Comparison of ENCODE assay signal across 9 mouse cellular contexts in genomic region chr14:101587366-101588040, GRCm38 (mm10). TPM values are rescaled to one million over a fixed set of nuclear protein-coding genes. Genes with fewer than 3 reads are reported as not detected.
DNase-seq lines count a peak whose midpoint lies in the region; ATAC-seq and TF ChIP-seq lines count a peak whose summit lies in the region.
"Not testable (repeated sequence)": the region's sequence is repeated elsewhere in the genome, so short reads cannot be mapped to it uniquely, and the experiment has no call there.
"Had no signal": no experiment of that assay in that cellular context is flagged by ENCODE, and none has a peak within 500 bp of the region (broad histone marks: within the 10 kb centered on the region; RNA-seq: fewer than 3 reads in every experiment).

No protein-coding gene starts in this region.

- DNase-seq in embryo, embryonic 11.5 days (ENCODE audit: low read depth, low spot score), result peak; percentile 20
- not testable (repeated sequence) for DNase-seq in heart, adult 2 months; heart, postnatal 0 days (ENCODE audit: low spot score)
- DNase-seq in limb, embryonic 11.5 days (ENCODE audit: low spot score), result peak; percentile 36

- not testable (repeated sequence) for TF ChIP-seq POLR2A in heart, adult 2 months (IDR thresholded peaks at IDR 0.05; ENCODE audit: insufficient read depth, low read depth, low read length); myocyte (IDR thresholded peaks at IDR 0.05; ENCODE audit: insufficient read length, low read depth)

- H3K4me1 ChIP-seq in forebrain, embryonic 16.5 days (replicated peaks; ENCODE audit: control insufficient read depth, insufficient read depth, low read length); heart, adult 2 months (ENCODE audit: control insufficient read depth, insufficient read depth, low read length); kidney, embryonic 14.5 days (ENCODE audit: control insufficient read depth, insufficient read depth, low read length); limb, embryonic 11.5 days (ENCODE audit: control insufficient read depth, insufficient read depth, low read length); lung, embryonic 15.5 days: not testable (repeated sequence)
- peaks cover 22% of the 10 kb centered on the region for H3K4me1 ChIP-seq in heart, postnatal 0 days (ENCODE audit: control insufficient read depth, insufficient read depth)

- H3K4me2 ChIP-seq in forebrain, embryonic 16.5 days (ENCODE audit: low read length); heart, postnatal 0 days (ENCODE audit: low read depth, low read length); kidney, embryonic 14.5 days (replicated peaks; ENCODE audit: low read depth, low read length); limb, embryonic 11.5 days (ENCODE audit: low read depth, severe bottlenecking); lung, embryonic 15.5 days: not testable (repeated sequence)
- peak overlapping the region; percentile 7 for H3K4me2 ChIP-seq in myocyte (ENCODE audit: low read depth)

- not testable (repeated sequence) for H3K4me3 ChIP-seq in forebrain, embryonic 16.5 days (replicated peaks; ENCODE audit: low read length); heart, adult 2 months; heart, postnatal 0 days (ENCODE audit: low read depth, low read length); kidney, embryonic 14.5 days (ENCODE audit: low read length); limb, embryonic 11.5 days (ENCODE audit: low read depth, low read length); lung, embryonic 15.5 days; myocyte

- not testable (repeated sequence) for TF ChIP-seq CTCF in heart, adult 2 months (IDR thresholded peaks at IDR 0.05); heart, postnatal 0 days (IDR thresholded peaks at IDR 0.05; ENCODE audit: low read depth)

- intact Hi-C loops in heart, adult 2 months (cut with DNase I), result loop anchor here (5.0 kb wide), 1 partner anchor 45 kb away; no protein-coding TSS in a partner anchor

- H3K27me3 ChIP-seq in forebrain, embryonic 16.5 days (replicated peaks; ENCODE audit: control insufficient read depth, insufficient read depth, low read length); heart, adult 2 months (ENCODE audit: control insufficient read depth, insufficient read depth, low read length); heart, postnatal 0 days (ENCODE audit: control insufficient read depth, insufficient read depth, low read length); kidney, embryonic 14.5 days (ENCODE audit: control insufficient read depth, insufficient read depth, low read length); limb, embryonic 11.5 days (ENCODE audit: control insufficient read depth, insufficient read depth, low read length); lung, embryonic 15.5 days; myocyte (ENCODE audit: control insufficient read depth, insufficient read depth, insufficient read length): not testable (repeated sequence)

- not testable (repeated sequence) for H3K9me3 ChIP-seq in forebrain, embryonic 16.5 days (ENCODE audit: control insufficient read depth, low read length); heart, postnatal 0 days (replicated peaks; ENCODE audit: control insufficient read depth, low read length); kidney, embryonic 14.5 days (ENCODE audit: control insufficient read depth, low read length); limb, embryonic 11.5 days (ENCODE audit: control insufficient read depth, low read length); lung, embryonic 15.5 days

- 84% methylated on average over 4 of the region's 6 CpGs for WGBS in forebrain, embryonic 16.5 days
- WGBS in heart, adult 2 months, result 71% methylated on average over 5 of the region's 6 CpGs
- WGBS in heart, postnatal 0 days, result 74% methylated on average over 4 of the region's 6 CpGs
- 42% methylated on average over 4 of the region's 6 CpGs for WGBS in kidney, embryonic 14.5 days
- 14% methylated on average over 4 of the region's 6 CpGs for WGBS in limb, embryonic 11.5 days
- 63% methylated on average over 4 of the region's 6 CpGs for WGBS in lung, embryonic 15.5 days

- H3ac ChIP-seq in myocyte (ENCODE audit: control insufficient read depth, insufficient read length), result not testable (repeated sequence)

- not testable (repeated sequence) for H3K27ac ChIP-seq in forebrain, embryonic 16.5 days (ENCODE audit: low read length); kidney, embryonic 14.5 days (ENCODE audit: low read depth, low read length); limb, embryonic 11.5 days (replicated peaks; ENCODE audit: low read depth, low read length); lung, embryonic 15.5 days
- H3K27ac ChIP-seq in heart, adult 2 months, result peak overlapping the region; percentile 43
- H3K27ac ChIP-seq in heart, postnatal 0 days (ENCODE audit: low read depth), result peak overlapping the region; percentile 55

- 0 out of 2 replicates have a peak, but pooled peaks have one; percentile 23 for ATAC-seq in forebrain, embryonic 16.5 days
- ATAC-seq in heart, postnatal 0 days (ENCODE audit: insufficient read depth, low read depth), result not testable (repeated sequence)
- 0 out of 2 replicates have a peak, but pooled peaks have one; percentile 55 for ATAC-seq in kidney, embryonic 14.5 days (ENCODE audit: low FRiP score, low TSS enrichment)
- ATAC-seq in limb, embryonic 11.5 days (ENCODE audit: insufficient number of reproducible peaks, low FRiP score, low TSS enrichment, low read depth), result peak; percentile 87
- peak; percentile 70; the same call in 1 of the 2 replicates for ATAC-seq in lung, embryonic 15.5 days (ENCODE audit: borderline replicate concordance, extremely low read depth, low FRiP score, low TSS enrichment)

- H3K36me3 ChIP-seq in forebrain, embryonic 16.5 days (ENCODE audit: control insufficient read depth, insufficient read depth); heart, adult 2 months (ENCODE audit: control insufficient read depth, insufficient read depth, low read length); heart, postnatal 0 days (replicated peaks; ENCODE audit: control insufficient read depth, insufficient read depth, low read length); kidney, embryonic 14.5 days (ENCODE audit: control insufficient read depth, insufficient read depth, low read length); limb, embryonic 11.5 days (ENCODE audit: control insufficient read depth, insufficient read depth, low read length); lung, embryonic 15.5 days; myocyte (ENCODE audit: control insufficient read depth, insufficient read depth): not testable (repeated sequence)

- TF ChIP-seq EP300 in heart, adult 2 months (IDR thresholded peaks at IDR 0.05; ENCODE audit: insufficient read depth, low read depth, low read length); heart, postnatal 0 days (IDR thresholded peaks at IDR 0.05; ENCODE audit: low read depth): not testable (repeated sequence)

- not testable (repeated sequence) for H3K9ac ChIP-seq in forebrain, embryonic 16.5 days (replicated peaks; ENCODE audit: low read depth, low read length); heart, adult 2 months (ENCODE audit: low read depth, low read length); heart, postnatal 0 days (replicated peaks; ENCODE audit: low read depth, low read length); kidney, embryonic 14.5 days (ENCODE audit: low read depth, low read length); limb, embryonic 11.5 days (ENCODE audit: low read length); lung, embryonic 15.5 days

- not testable (repeated sequence) for H3K79me2 ChIP-seq in heart, adult 2 months (replicated peaks; ENCODE audit: control insufficient read depth, insufficient read depth, low read length); myocyte (ENCODE audit: control insufficient read depth, insufficient read depth)

TF ChIP-seq in myocyte, 11 proteins besides CTCF, POLR2A, EP300 and RAD21:
- TF ChIP-seq MYOD1 (IDR thresholded peaks at IDR 0.05; ENCODE audit: control insufficient read depth in 1 of 3, insufficient read length in 2 of 3, low read depth in 2 of 3), result peak in 1 of 3 experiments; percentile 4

RNA-seq across cellular contexts. Expression of gene Tbc1d4, which starts 21.5 kb away (rescaled TPM):
- polyA plus RNA-seq in forebrain, embryonic 16.5 days (2015; fragmentation: Nextera tagmentation; extraction: Ambion mirVana), result 8.1 and 9.2 TPM in 2 replicates
- total RNA-seq in heart, adult 2 months (2021), result 10 to 100 TPM; 84.1 to 90.6 TPM
- polyA plus RNA-seq in heart, adult 2 months (2012; rRNA removed), result 33.2 and 56.4 TPM in 2 replicates
- 43.7 and 53.6 TPM in 2 replicates for total RNA-seq in heart, postnatal 0 days (2014; rRNA removed; ENCODE audit: low replicate concordance)
- 16.8 and 18.4 TPM in 2 replicates for polyA plus RNA-seq in heart, postnatal 0 days (2015; fragmentation: Nextera tagmentation; extraction: Ambion mirVana)
- 12.4 and 16.8 TPM in 2 replicates for polyA plus RNA-seq in kidney, embryonic 14.5 days (2014; fragmentation: Nextera tagmentation; extraction: Ambion mirVana)
- polyA plus RNA-seq in limb, embryonic 11.5 days (2014; fragmentation: Nextera tagmentation; extraction: Ambion mirVana), result 6.3 and 7.0 TPM in 2 replicates
- polyA plus RNA-seq in lung, embryonic 15.5 days (2015; fragmentation: Nextera tagmentation; extraction: Ambion mirVana), result 12.5 and 12.9 TPM in 2 replicates
- polyA plus RNA-seq in myocyte (2012; fragmentation: generic; extraction: Trizol), result 3.6 TPM
- total RNA-seq: MEL had no signal

RNA-seq across cellular contexts. Expression of gene Commd6, which starts 53.0 kb away (rescaled TPM):
- 94.6 and 96.8 TPM in 2 replicates for polyA plus RNA-seq in forebrain, embryonic 16.5 days (2015; fragmentation: Nextera tagmentation; extraction: Ambion mirVana)
- total RNA-seq in heart, adult 2 months (2021), result 10 to 100 TPM; 24.8 to 33.6 TPM
- 14.4 and 19.9 TPM in 2 replicates for polyA plus RNA-seq in heart, adult 2 months (2012; rRNA removed)
- total RNA-seq in heart, postnatal 0 days (2014; rRNA removed; ENCODE audit: low replicate concordance), result 20.7 and 29.1 TPM in 2 replicates
- polyA plus RNA-seq in heart, postnatal 0 days (2015; fragmentation: Nextera tagmentation; extraction: Ambion mirVana), result 74.8 and 77.2 TPM in 2 replicates
- polyA plus RNA-seq in kidney, embryonic 14.5 days (2014; fragmentation: Nextera tagmentation; extraction: Ambion mirVana), result 102 and 108 TPM in 2 replicates
- 80.2 and 88.8 TPM in 2 replicates for polyA plus RNA-seq in limb, embryonic 11.5 days (2014; fragmentation: Nextera tagmentation; extraction: Ambion mirVana)
- polyA plus RNA-seq in lung, embryonic 15.5 days (2015; fragmentation: Nextera tagmentation; extraction: Ambion mirVana), result 85.6 and 92.5 TPM in 2 replicates
- polyA plus RNA-seq in myocyte (2012; fragmentation: generic; extraction: Trizol), result 39.0 TPM
